Mouse (Mus musculus): ENCODE results near the gene Nfib. TPM values are rescaled to one million over a fixed set of nuclear protein-coding genes. Genes with fewer than 3 reads are reported as not detected.

The Nfib gene
- polyA plus RNA-seq, 1 experiment: 44.3 TPM

DNA sequence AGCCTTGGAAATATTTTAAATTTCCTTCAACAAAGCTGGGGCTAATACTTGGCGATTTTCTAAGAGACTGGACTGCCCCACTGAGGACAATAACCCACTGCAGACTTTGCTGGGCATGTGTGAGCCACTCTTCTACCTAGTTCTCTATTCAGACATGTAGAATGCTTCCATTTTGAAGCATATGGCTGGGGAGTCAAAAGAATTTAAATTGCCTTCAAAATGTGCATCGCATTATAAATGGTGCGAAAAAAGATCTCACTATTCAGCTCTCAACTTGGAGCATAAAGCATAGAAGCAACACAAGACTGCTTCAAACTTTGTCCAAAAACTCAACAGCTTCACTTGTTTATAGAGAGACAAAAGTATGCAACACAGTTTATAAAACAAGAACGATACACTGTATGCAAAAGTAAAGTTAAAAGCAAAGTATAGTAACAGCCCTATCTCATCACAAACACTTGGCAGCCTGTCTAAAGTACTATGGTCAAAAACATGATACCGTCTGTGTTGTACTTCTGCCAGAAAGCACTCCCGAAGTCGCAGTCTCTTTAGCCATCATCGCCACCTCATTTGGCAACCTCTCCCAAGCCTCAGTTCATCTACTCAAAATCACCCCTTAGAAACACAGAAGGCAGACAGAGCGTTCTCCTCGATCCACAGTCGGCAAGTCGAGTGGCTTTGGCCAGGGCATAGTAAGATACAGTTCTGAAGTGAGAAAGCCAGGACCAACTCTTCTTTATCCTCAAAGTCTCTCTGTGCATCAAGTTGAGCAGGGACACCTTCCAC, 267.8 kb downstream of the Nfib start:
- peaks cover 25% of the 10 kb centered on the region; the same call in 1 of the 2 replicates for H3K4me1 ChIP-seq (ENCODE audit: control insufficient read depth, insufficient read depth, low read length)
- no peak overlapping the region for H3K4me3 ChIP-seq (replicated peaks; ENCODE audit: insufficient read depth, low read depth, low read length)
- WGBS: 24% methylated on average over 12 of the region's 12 CpGs
- TF ChIP-seq CTCF (IDR thresholded peaks at IDR 0.05; ENCODE audit: borderline replicate concordance, insufficient read depth, low read depth, low read length) (no peak), POLR2A (IDR thresholded peaks at IDR 0.05; ENCODE audit: borderline replicate concordance, insufficient read depth, low read length) (no peak)
- no peak for DNase-seq
- H3K27ac ChIP-seq (ENCODE audit: insufficient read depth, low read length): no peak overlapping the region
- no peaks in the 10 kb centered on the region for H3K27me3 ChIP-seq (ENCODE audit: control insufficient read depth, insufficient read depth, low read length)

DNA sequence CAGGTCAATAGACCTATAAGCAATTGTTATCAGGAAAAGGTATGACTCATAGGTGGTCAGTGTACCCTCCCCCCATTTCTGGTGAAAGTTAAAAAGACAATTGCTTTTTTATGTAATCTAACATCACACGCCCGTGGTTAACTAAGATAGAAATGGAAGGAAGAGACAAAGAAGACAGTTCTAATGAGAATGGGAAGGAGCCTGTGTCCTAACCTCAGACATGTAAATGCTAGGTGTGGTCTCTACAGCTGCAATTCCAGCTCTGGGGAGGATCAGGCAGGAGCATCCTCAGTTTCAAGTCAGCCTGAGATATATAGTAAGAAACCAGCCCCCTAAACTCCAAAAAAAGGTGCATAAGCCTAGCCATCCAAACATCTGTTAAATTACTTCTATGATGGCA, 268.9 kb downstream of the Nfib start:
- H3K4me3 ChIP-seq (replicated peaks; ENCODE audit: insufficient read depth, low read depth, low read length): no peak overlapping the region
- H3K27ac ChIP-seq (ENCODE audit: insufficient read depth, low read length): no peak overlapping the region
- TF ChIP-seq POLR2A (IDR thresholded peaks at IDR 0.05; ENCODE audit: borderline replicate concordance, insufficient read depth, low read length) (no peak), CTCF (IDR thresholded peaks at IDR 0.05; ENCODE audit: borderline replicate concordance, insufficient read depth, low read depth, low read length) (no peak)
- 77% methylated on average over 2 of the region's 2 CpGs for WGBS
- DNase-seq: no peak
- no peaks in the 10 kb centered on the region for H3K27me3 ChIP-seq (ENCODE audit: control insufficient read depth, insufficient read depth, low read length)
- peaks cover 27% of the 10 kb centered on the region; the same call in 1 of the 2 replicates for H3K4me1 ChIP-seq (ENCODE audit: control insufficient read depth, insufficient read depth, low read length)

DNA sequence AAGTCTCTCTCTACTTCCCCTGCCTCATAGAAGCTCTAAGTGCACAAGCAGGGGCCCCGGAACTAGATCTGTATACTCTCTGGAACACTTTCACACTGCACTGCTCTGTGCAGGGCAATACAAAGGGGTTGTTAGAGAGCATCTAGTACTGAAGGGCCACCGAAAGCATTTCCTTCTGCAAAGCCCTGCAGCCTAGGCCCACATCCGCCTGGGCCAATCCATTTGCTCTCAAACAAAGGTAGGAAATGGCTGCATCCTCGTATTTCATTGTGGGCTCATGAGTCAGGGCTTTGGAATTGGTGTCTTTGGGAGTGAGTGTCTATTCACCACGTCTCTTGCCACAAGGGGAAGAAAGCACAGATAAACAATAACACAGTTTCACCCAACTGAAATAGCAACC, 269.8 kb downstream of the Nfib start:
- Histone ChIP-seq H3K4me1 (ENCODE audit: control insufficient read depth, insufficient read depth, low read length) (peaks cover 27% of the 10 kb centered on the region; the same call in 1 of the 2 replicates), H3K4me3 (replicated peaks; ENCODE audit: insufficient read depth, low read depth, low read length) (no peak overlapping the region), H3K27ac (ENCODE audit: insufficient read depth, low read length) (no peak overlapping the region), H3K27me3 (ENCODE audit: control insufficient read depth, insufficient read depth, low read length) (no peaks in the 10 kb centered on the region)
- WGBS: 56% methylated on average over 5 of the region's 5 CpGs
- TF ChIP-seq POLR2A (IDR thresholded peaks at IDR 0.05; ENCODE audit: borderline replicate concordance, insufficient read depth, low read length) (no peak), CTCF (IDR thresholded peaks at IDR 0.05; ENCODE audit: borderline replicate concordance, insufficient read depth, low read depth, low read length) (no peak)
- DNase-seq: no peak

DNA sequence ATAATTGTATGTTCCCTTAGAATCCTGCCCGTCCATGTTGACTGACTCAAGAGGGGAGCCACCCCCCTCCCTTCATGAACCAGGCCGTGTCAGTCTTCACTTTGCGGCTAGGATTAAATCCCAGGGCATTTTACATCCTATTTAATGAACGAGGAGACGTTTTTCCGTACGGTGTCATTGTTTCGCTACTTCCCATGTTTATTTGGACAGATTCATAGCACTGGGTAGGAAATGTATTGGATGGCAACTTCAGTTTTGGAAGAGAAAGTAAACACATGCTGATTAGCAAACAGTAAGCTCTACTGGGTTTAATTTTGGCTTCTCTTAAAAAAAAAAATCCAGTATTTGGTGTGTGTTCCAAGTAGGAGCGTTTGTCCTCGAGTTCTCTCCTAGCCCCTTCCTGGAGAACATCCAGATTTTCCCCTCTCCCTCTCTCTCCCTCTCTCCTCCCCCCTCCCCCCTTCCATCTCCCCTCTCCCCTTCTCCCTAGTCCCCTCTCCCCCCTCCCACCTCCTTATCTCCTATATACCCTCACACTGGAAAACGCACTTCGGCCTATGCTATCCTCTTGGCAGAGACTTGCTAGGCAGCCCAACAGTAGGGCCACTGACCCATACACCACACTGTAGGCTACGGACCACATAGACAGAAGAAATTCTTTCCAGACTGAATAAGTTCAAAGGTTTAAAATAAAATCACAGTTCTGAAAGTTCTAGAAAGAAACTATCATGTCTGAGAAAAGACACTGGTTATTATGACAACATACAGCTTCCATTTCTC, 271.4 kb downstream of the Nfib start:
- Histone ChIP-seq H3K4me1 (ENCODE audit: control insufficient read depth, insufficient read depth, low read length) (peaks cover 30% of the 10 kb centered on the region), H3K27me3 (ENCODE audit: control insufficient read depth, insufficient read depth, low read length) (no peaks in the 10 kb centered on the region), H3K4me3 (replicated peaks; ENCODE audit: insufficient read depth, low read depth, low read length) (no peak overlapping the region), H3K27ac (ENCODE audit: insufficient read depth, low read length) (no peak overlapping the region)
- DNase-seq: no peak
- WGBS: 26% methylated on average over 13 of the region's 13 CpGs
- no peak for TF ChIP-seq POLR2A (IDR thresholded peaks at IDR 0.05; ENCODE audit: borderline replicate concordance, insufficient read depth, low read length)
- no peak for TF ChIP-seq CTCF (IDR thresholded peaks at IDR 0.05; ENCODE audit: borderline replicate concordance, insufficient read depth, low read depth, low read length)

DNA sequence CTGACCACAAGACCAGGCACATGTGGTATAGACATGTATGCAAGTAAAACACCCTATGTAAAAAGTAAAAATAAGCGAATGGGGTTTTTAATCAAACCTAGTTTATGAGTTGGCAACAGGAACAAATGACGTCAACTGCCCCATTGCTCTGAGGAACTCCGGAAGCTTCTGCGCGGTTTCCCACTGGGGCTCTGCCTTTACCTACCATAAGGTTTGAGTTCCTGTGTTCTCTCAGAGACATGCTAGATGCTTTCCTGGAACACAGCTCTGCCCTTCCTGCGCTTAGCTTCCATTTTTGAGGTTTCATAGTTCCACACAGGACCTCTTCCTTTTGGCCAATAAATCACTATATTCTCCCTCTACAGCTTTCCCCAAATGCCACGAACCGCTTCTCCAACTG, 273.7 kb downstream of the Nfib start:
- no peak overlapping the region for H3K27ac ChIP-seq (ENCODE audit: insufficient read depth, low read length)
- 52% methylated on average over 8 of the region's 8 CpGs for WGBS
- no peak for TF ChIP-seq CTCF (IDR thresholded peaks at IDR 0.05; ENCODE audit: borderline replicate concordance, insufficient read depth, low read depth, low read length)
- no peak for TF ChIP-seq POLR2A (IDR thresholded peaks at IDR 0.05; ENCODE audit: borderline replicate concordance, insufficient read depth, low read length)
- no peaks in the 10 kb centered on the region for H3K27me3 ChIP-seq (ENCODE audit: control insufficient read depth, insufficient read depth, low read length)
- DNase-seq: no peak
- peaks cover 23% of the 10 kb centered on the region for H3K4me1 ChIP-seq (ENCODE audit: control insufficient read depth, insufficient read depth, low read length)
- no peak overlapping the region for H3K4me3 ChIP-seq (replicated peaks; ENCODE audit: insufficient read depth, low read depth, low read length)

DNA sequence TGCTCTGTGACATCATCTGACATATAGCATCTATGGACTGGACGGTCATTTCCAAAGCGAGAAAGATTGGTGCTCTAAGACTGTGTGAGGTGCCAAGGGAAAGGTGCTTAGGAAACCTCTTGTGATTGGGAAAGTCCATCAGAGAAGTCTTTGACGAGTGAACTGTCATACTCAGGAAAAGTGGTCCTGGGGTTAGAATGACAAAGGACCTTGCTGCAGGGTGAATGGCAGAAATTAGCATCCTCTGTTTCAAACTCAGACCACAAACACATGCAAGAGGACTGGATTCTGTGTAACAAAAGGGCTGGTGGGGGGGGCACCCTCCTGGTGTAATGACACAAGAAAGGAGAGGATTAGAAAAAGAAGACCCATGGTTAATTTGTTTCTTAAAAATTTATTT, 274.7 kb downstream of the Nfib start:
- Histone ChIP-seq H3K27ac (ENCODE audit: insufficient read depth, low read length) (no peak overlapping the region), H3K4me3 (replicated peaks; ENCODE audit: insufficient read depth, low read depth, low read length) (no peak overlapping the region), H3K27me3 (ENCODE audit: control insufficient read depth, insufficient read depth, low read length) (no peaks in the 10 kb centered on the region), H3K4me1 (ENCODE audit: control insufficient read depth, insufficient read depth, low read length) (peaks cover 20% of the 10 kb centered on the region)
- DNase-seq: no peak
- TF ChIP-seq POLR2A (IDR thresholded peaks at IDR 0.05; ENCODE audit: borderline replicate concordance, insufficient read depth, low read length): no peak
- no peak for TF ChIP-seq CTCF (IDR thresholded peaks at IDR 0.05; ENCODE audit: borderline replicate concordance, insufficient read depth, low read depth, low read length)
- 64% methylated on average over 3 of the region's 3 CpGs for WGBS

DNA sequence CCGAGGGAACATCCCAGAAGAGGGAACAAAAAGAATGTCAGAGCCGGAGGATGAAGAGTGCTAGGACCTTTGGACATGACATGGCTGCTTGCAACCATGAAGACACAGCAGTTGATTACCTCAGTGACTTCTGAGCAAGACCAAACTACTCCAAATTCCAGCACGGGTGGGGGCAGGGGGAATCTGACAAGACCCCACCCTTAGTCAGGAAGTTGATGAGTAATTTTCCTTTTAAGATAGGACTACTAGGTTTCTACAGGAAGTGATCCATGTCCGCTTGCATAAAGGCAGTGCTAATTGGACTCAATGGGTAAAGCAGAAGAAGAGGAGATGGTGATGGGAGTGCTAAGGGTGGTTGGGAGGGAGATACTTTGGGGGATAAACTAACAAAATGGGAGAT, 279.3 kb downstream of the Nfib start:
- Histone ChIP-seq H3K27ac (ENCODE audit: insufficient read depth, low read length) (no peak overlapping the region), H3K4me3 (replicated peaks; ENCODE audit: insufficient read depth, low read depth, low read length) (no peak overlapping the region), H3K4me1 (ENCODE audit: control insufficient read depth, insufficient read depth, low read length) (peaks cover 3% of the 10 kb centered on the region), H3K27me3 (ENCODE audit: control insufficient read depth, insufficient read depth, low read length) (no peaks in the 10 kb centered on the region)
- WGBS: 87% methylated on average over 4 of the region's 4 CpGs
- DNase-seq: no peak
- TF ChIP-seq POLR2A (IDR thresholded peaks at IDR 0.05; ENCODE audit: borderline replicate concordance, insufficient read depth, low read length) (no peak), CTCF (IDR thresholded peaks at IDR 0.05; ENCODE audit: borderline replicate concordance, insufficient read depth, low read depth, low read length) (no peak)
